Mouse (Mus musculus) G1E (cell line): Measurements from ENCODE around the gene Traf2. TPM values are rescaled to one million over a fixed set of nuclear protein-coding genes. Genes with fewer than 3 reads are reported as not detected.
A peak's percentile ranks its signal among the peaks of the same experiment; 100 is the strongest.

Source experiments
- ATAC-seq: 2 replicates; pipeline ENCODE4 v1.8.0; 2016; ENCODE audit warnings: mild to moderate bottlenecking; ENCODE audit not compliant: insufficient number of reproducible peaks, poor library complexity, low FRiP score, severe bottlenecking; ENCODE audit errors: extremely low read depth
- DNase-seq: peaks from one replicate; pipeline ENCODE4 v3.0.0; 2012; ENCODE audit warnings: low spot score
- H3K27me3 ChIP-seq: 2 replicates; pipeline ENCODE4 v1.6.1; 2012; ENCODE audit warnings: mild to moderate bottlenecking, low read length, inconsistent platforms; ENCODE audit not compliant: insufficient read depth
- H3K36me3 ChIP-seq: replicated peaks from 2 replicates; pipeline ENCODE3; 2012; ENCODE audit warnings: mild to moderate bottlenecking, inconsistent platforms
- H3K4me1 ChIP-seq: 2 replicates; pipeline ENCODE4 v1.6.1; 2012; ENCODE audit warnings: low read depth, low read length, inconsistent platforms, mixed read lengths; ENCODE audit not compliant: insufficient read depth
- H3K4me3 ChIP-seq: 2 replicates; pipeline ENCODE4 v1.5.1; 2012; ENCODE audit warnings: low read depth, mild to moderate bottlenecking, inconsistent platforms, low read length, moderate library complexity, mixed read lengths
- H3K9me3 ChIP-seq: replicated peaks from 2 replicates; pipeline ENCODE4 v1.6.1; 2012; ENCODE audit warnings: inconsistent platforms
- CTCF ChIP-seq: IDR thresholded peaks from 2 replicates; pipeline ENCODE4 v1.5.1; 2012; ENCODE audit warnings: low read depth, low read length, inconsistent platforms, mixed read lengths
- GATA1 ChIP-seq: IDR thresholded peaks from 2 replicates; pipeline ENCODE4 v1.6.1; 2012; ENCODE audit warnings: borderline replicate concordance, low read length, inconsistent platforms, mixed read lengths
- GATA2 ChIP-seq: IDR thresholded peaks from 2 replicates; pipeline ENCODE4 v1.6.1; 2012; ENCODE audit warnings: low read depth, low read length, inconsistent platforms, borderline replicate concordance
- POLR2AphosphoS5 ChIP-seq: IDR thresholded peaks from 2 replicates; pipeline ENCODE4 v1.6.1; 2012; ENCODE audit warnings: low read depth, low read length, inconsistent platforms; ENCODE audit not compliant: insufficient replicate concordance
- TAL1 ChIP-seq: conservative IDR thresholded peaks from 2 replicates; pipeline ENCODE4 v1.6.1; 2012; ENCODE audit warnings: low read depth, low read length, inconsistent platforms, mixed read lengths
- polyA plus RNA-seq: library from polyadenylated mRNA; stranded (reverse); fragments of >175 nt; gene quantifications from 2 replicates; pipeline ENCODE4 v1.2.3, GENCODE M21; 2012
- total RNA-seq, 2 experiments: library from RNA; stranded (forward) in 1 of 2; stranded (reverse) in 1 of 2; fragments of 200-1000 nt in 1 of 2; fragments of >200 nt in 1 of 2; fragmentation: Nextera tagmentation in 1 of 2; gene quantifications; 2 replicates each; pipeline ENCODE4 v1.2.3; 2014 to 2017

Traf2 gene
- total and polyA plus RNA-seq, 3 experiments = 7.1 to 18.1 (median 7.8) TPM

DNA sequence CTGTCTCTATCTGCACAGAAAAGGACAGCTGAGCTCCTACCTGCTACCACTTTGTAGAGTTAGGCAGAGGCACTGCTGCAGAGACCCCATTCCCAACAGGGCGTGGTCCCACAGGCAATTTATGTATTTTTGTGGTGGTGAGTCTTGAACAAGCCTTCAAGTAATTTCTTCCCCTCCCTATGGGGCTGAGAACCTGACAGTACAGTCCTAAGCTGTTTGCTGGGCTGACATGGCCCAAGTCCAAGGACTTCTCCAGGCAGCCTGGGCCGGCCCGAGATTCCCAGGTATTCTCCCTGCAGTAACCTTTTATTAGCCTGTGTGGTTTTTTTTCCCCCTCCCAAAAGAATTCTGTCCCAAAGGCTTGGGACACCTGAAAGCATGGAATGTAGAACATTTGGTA, 37.4 kb upstream of the Traf2 start:
- Histone ChIP-seq H3K27me3 (peaks cover 4% of the 10 kb centered on the region; the same call in 1 of the 2 replicates), H3K9me3 (peaks cover 15% of the 10 kb centered on the region), H3K36me3 (peaks cover 74% of the 10 kb centered on the region), H3K4me3 (no peak overlapping the region), H3K4me1 (peaks cover 30% of the 10 kb centered on the region)
- ATAC-seq = no peak
- no peak for DNase-seq
- TF ChIP-seq CTCF = no peak

GRCm38 (mm10) chr2:25583571-25583970, 36.8 kb upstream of the Traf2 start:
- Histone ChIP-seq H3K27me3 (peaks cover 4% of the 10 kb centered on the region; the same call in 1 of the 2 replicates), H3K4me1 (peaks cover 30% of the 10 kb centered on the region), H3K9me3 (peaks cover 21% of the 10 kb centered on the region), H3K36me3 (peaks cover 68% of the 10 kb centered on the region), H3K4me3 (no peak overlapping the region)
- DNase-seq = no peak
- no peak for ATAC-seq
- TF ChIP-seq GATA2 (no peak), GATA1 (no peak), CTCF (no peak), POLR2AphosphoS5 (no peak), TAL1 (no peak)

DNA sequence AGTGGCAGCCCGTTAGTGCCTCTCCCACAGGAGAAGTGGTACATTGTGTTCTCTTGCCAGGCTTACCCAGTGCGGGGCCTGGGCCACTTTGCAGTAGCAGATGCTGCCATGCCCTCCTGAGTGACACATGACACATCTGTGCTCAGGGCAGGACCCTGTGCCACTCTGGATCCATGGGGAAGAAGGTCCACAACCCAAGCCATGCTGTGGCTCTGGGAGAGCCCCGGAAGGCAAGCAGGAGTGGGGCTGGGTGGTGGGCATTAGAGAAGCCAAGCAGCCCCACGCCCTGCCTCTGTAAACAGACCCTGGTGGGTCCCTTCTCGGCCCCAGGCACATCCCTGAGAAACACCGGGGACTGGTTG, 36.4 kb upstream of the Traf2 start:
- ATAC-seq (no peak), DNase-seq (no peak)
- H3K27me3 ChIP-seq = peaks cover 4% of the 10 kb centered on the region; the same call in 1 of the 2 replicates
- peaks cover 63% of the 10 kb centered on the region for H3K36me3 ChIP-seq
- no peak overlapping the region for H3K4me3 ChIP-seq
- TF ChIP-seq GATA2 (no peak), GATA1 (no peak), POLR2AphosphoS5 (no peak), CTCF (no peak), TAL1 (no peak)
- peaks cover 28% of the 10 kb centered on the region for H3K4me1 ChIP-seq
- peaks cover 26% of the 10 kb centered on the region for H3K9me3 ChIP-seq

- no peak overlapping the region for H3K4me3 ChIP-seq
- peaks cover 31% of the 10 kb centered on the region for H3K9me3 ChIP-seq
- no peak for ATAC-seq
- H3K4me1 ChIP-seq = peaks cover 28% of the 10 kb centered on the region
- TF ChIP-seq CTCF (no peak), TAL1 (no peak), POLR2AphosphoS5 (no peak), GATA1 (no peak), GATA2 (no peak)
- peaks cover 58% of the 10 kb centered on the region for H3K36me3 ChIP-seq
- peaks cover 4% of the 10 kb centered on the region; the same call in 1 of the 2 replicates for H3K27me3 ChIP-seq
- no peak for DNase-seq
Measured at GRCm38 (mm10) chr2:25582466-25583119, 35.9 kb upstream of the Traf2 start.

DNA sequence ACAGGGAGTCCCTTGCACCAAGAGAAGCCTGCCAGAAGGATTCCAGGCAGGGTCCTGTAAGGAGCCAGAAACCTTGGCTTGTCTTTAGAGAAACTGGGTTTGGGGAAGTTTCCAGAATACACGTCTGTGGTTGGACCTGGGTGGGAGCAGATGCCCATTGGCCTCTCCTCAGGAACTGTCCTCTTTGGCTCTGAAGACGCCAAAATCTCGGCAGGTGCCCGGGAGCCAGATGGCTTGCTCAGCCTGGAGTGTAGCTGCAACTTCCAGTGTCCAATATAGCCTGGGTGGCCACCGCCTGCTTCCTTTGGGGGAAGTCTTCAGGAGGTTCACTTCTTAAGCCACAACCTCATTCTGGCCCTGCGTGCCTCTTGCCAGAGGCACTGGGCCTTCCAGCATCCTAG, 35.2 kb upstream of the Traf2 start:
- no peak overlapping the region for H3K4me3 ChIP-seq
- DNase-seq (no peak), ATAC-seq (no peak; the same call in 1 of the 2 replicates)
- TF ChIP-seq TAL1 (no peak), GATA1 (no peak), GATA2 (no peak)
- peaks cover 4% of the 10 kb centered on the region; the same call in 1 of the 2 replicates for H3K27me3 ChIP-seq
- H3K36me3 ChIP-seq = peaks cover 51% of the 10 kb centered on the region
- H3K9me3 ChIP-seq = peaks cover 38% of the 10 kb centered on the region
- H3K4me1 ChIP-seq = peaks cover 28% of the 10 kb centered on the region

GRCm38 (mm10) chr2:25581294-25581864, 34.6 kb upstream of the Traf2 start, which contains the start of gene Ajm1:
Gene Ajm1 (minus strand): TSS chr2:25581757.
- no peak for ATAC-seq
- Histone ChIP-seq H3K36me3 (peaks cover 46% of the 10 kb centered on the region), H3K9me3 (peaks cover 43% of the 10 kb centered on the region), H3K4me1 (peaks cover 28% of the 10 kb centered on the region), H3K27me3 (peaks cover 4% of the 10 kb centered on the region; the same call in 1 of the 2 replicates), H3K4me3 (0 out of 2 replicates have a peak within 1 kb of the TSS, but pooled peaks have one; percentile 18)
- DNase-seq = peak; percentile 75
- TF ChIP-seq POLR2AphosphoS5 (no peak), CTCF (peak; percentile 79)
